Mouse (Mus musculus) limb, embryonic 14.5 days (tissue): Measurements from ENCODE around the gene Gm45618. TPM values are rescaled to one million over a fixed set of nuclear protein-coding genes. Genes with fewer than 3 reads are reported as not detected.
A peak's percentile ranks its signal among the peaks of the same experiment; 100 is the strongest.

ENCODE experiments used
- ATAC-seq: fragments of 200-750 bp; cut with Nextera tagmentation; 2 replicates; pipeline ENCODE4 v1.8.0; 2017; ENCODE audit warnings: low read depth, moderate number of reproducible peaks, moderate TSS enrichment; ENCODE audit not compliant: low FRiP score
- DNase-seq: peaks from one replicate; pipeline ENCODE4 v3.0.0-alpha.2; 2015; ENCODE audit warnings: low spot score
- H3K27ac ChIP-seq: fragments of 300-500 bp; sonication (generic); replicated peaks from 2 replicates; pipeline ENCODE4 v1.5.1; 2014; ENCODE audit warnings: low read depth, mild to moderate bottlenecking, low read length, moderate library complexity, mixed read lengths
- H3K27me3 ChIP-seq: fragments of 300-500 bp; sonication (generic); 2 replicates; pipeline ENCODE4 v1.6.1; 2014; ENCODE audit warnings: low read length, mixed read lengths; ENCODE audit not compliant: control insufficient read depth, insufficient read depth
- H3K36me3 ChIP-seq: fragments of 300-500 bp; sonication (generic); 2 replicates; pipeline ENCODE4 v1.6.1; 2014; ENCODE audit warnings: mild to moderate bottlenecking, low read length, moderate library complexity, mixed read lengths; ENCODE audit not compliant: control insufficient read depth, insufficient read depth
- H3K4me1 ChIP-seq: fragments of 300-500 bp; sonication (generic); 2 replicates; pipeline ENCODE4 v1.6.1; 2014; ENCODE audit warnings: antibody characterized with exemption, low read length, mixed read lengths; ENCODE audit not compliant: control insufficient read depth, insufficient read depth
- H3K4me2 ChIP-seq: fragments of 300-500 bp; sonication (generic); replicated peaks from 2 replicates; pipeline ENCODE4 v1.6.1; 2014; ENCODE audit warnings: low read depth, mild to moderate bottlenecking, low read length, moderate library complexity; ENCODE audit not compliant: severe bottlenecking
- H3K4me3 ChIP-seq: fragments of 300-500 bp; sonication (generic); replicated peaks from 2 replicates; pipeline ENCODE4 v1.5.1; 2014; ENCODE audit warnings: low read length
- H3K9ac ChIP-seq: fragments of 300-500 bp; sonication (generic); 2 replicates; pipeline ENCODE4 v1.6.1; 2014; ENCODE audit warnings: mild to moderate bottlenecking, low read depth, low read length, moderate library complexity; ENCODE audit not compliant: severe bottlenecking
- H3K9me3 ChIP-seq: fragments of 300-500 bp; sonication (generic); 2 replicates; pipeline ENCODE4 v1.6.1; 2016; ENCODE audit warnings: low read length; ENCODE audit not compliant: control insufficient read depth
- POLR2A ChIP-seq: fragments of 200-500 bp; IDR thresholded peaks from 2 replicates; pipeline ENCODE4 v1.8.0; 2012; ENCODE audit warnings: inconsistent platforms, mild to moderate bottlenecking, moderate library complexity, borderline replicate concordance; ENCODE audit not compliant: insufficient read depth, insufficient read length; ENCODE audit errors: extremely low read depth
- WGBS: fragments of 180-500 bp; shearing (Covaris S2); extraction: QIAGEN DNeasy Blood & Tissue Kit; methylation state at CpG from one replicate; pipeline ENCODE4 v1.1.7; 2014; 5-methylcytosine and 5-hydroxymethylcytosine counted together
- polyA plus RNA-seq, 2 experiments: library from polyadenylated mRNA; depleted of rRNA in 1 of 2; stranded (reverse) in 1 of 2; unstranded in 1 of 2; fragments of >200 nt; fragmentation: Nextera tagmentation in 1 of 2; extraction: Ambion mirVana in 1 of 2; gene quantifications; 2 replicates each; pipeline versions ENCODE4 v1.2.1 to v1.2.3; 2012 to 2014

The Gm45618 gene
- polyA plus RNA-seq, 2 experiments: not detected

DNA sequence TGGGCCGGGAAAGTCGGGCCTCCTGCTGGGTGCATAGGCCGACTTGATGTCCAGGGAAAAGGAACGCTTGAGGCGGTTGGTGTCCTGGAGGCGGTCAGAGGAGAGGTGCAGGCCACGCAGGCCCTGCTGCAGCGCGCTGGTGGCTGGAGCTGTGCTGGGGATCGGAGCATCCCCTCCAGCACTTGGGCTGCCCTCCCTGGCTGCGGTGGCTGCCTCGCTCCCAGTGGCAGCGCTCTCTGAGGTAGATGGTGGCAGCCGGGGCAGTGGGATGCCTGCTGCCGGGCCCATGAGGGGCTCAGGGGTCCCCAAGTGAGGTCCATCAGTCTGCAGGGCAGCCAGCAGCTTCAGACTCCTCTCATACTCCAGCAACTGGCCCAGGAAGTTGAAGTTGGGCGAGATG, 37.9 kb downstream of the Gm45618 start:
- WGBS: 19% methylated on average over 6 of the region's 16 CpGs
- DNase-seq: no peak
- H3K36me3 ChIP-seq: peaks cover 4% of the 10 kb centered on the region; the same call in 1 of the 2 replicates
- H3K27ac ChIP-seq: no peak overlapping the region
- H3K4me1 ChIP-seq: peaks cover 10% of the 10 kb centered on the region
- H3K9ac ChIP-seq: peak overlapping the region; percentile 44; the same call in 1 of the 2 replicates
- H3K4me2 ChIP-seq: peak overlapping the region; percentile 49
- no peaks in the 10 kb centered on the region for H3K9me3 ChIP-seq
- H3K4me3 ChIP-seq: peak overlapping the region; percentile 31
- H3K27me3 ChIP-seq: peaks cover 57% of the 10 kb centered on the region
- no peak for ATAC-seq
- TF ChIP-seq POLR2A: no peak

DNA sequence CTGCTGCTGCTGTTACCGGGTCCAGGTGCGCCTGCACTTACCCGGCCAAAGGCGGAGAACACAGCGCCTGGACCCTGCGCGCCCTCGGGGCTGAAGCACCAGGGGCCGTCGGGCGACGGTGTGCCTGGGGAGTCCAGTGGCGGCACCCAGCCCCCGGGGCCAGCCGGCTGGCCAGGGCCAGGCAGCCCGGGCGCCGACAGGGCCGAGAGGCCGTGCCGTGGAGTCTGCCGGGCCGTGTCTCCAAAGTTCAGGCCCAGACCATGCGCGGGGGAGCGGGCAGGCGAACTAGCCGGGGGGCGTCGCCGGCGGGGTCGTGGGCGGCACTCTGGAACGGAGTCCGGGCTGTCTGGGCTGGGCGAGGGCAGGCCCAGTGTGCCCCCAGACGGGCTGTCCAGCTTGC, 38.4 kb downstream of the Gm45618 start:
- ATAC-seq: no peak
- no peak for TF ChIP-seq POLR2A
- WGBS: 10% methylated on average over 22 of the region's 38 CpGs

DNA sequence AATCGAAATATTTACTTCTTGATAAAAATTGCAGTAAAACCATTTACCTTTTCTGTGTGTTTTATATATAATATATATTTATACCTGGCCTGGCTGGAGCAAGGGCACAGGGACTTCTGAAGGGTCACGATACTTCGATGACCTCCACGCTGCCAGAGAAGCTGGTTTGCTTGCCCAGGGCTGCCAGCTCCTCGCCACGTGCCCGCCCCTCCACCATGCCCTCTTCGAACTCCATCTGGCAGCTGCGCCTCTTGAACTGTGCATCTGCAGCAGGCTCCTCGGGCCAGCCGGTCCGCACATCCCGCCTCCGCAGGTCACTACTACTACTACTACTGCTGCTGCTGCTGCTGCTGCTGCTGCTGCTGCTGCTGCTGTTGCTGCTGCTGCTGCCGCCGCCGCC, 38.8 kb downstream of the Gm45618 start:
- H3K4me1 ChIP-seq: peaks cover 10% of the 10 kb centered on the region
- H3K4me2 ChIP-seq: peak overlapping the region; percentile 49
- ATAC-seq: no peak
- DNase-seq: no peak
- H3K4me3 ChIP-seq: peak overlapping the region; percentile 31
- H3K9ac ChIP-seq: peak overlapping the region; percentile 44; the same call in 1 of the 2 replicates
- no peak overlapping the region for H3K27ac ChIP-seq
- TF ChIP-seq POLR2A: no peak
- H3K27me3 ChIP-seq: peaks cover 57% of the 10 kb centered on the region
- peaks cover 4% of the 10 kb centered on the region; the same call in 1 of the 2 replicates for H3K36me3 ChIP-seq
- H3K9me3 ChIP-seq: no peaks in the 10 kb centered on the region
- WGBS: 23% methylated on average over 14 of the region's 17 CpGs

More for the DNA sequence above, 38.4 kb downstream of the Gm45618 start:
- peaks cover 4% of the 10 kb centered on the region; the same call in 1 of the 2 replicates for H3K36me3 ChIP-seq
- no peak for DNase-seq
- H3K4me1 ChIP-seq: peaks cover 10% of the 10 kb centered on the region
- no peak overlapping the region for H3K27ac ChIP-seq
- peak overlapping the region; percentile 49 for H3K4me2 ChIP-seq
- H3K9ac ChIP-seq: peak overlapping the region; percentile 44
- no peaks in the 10 kb centered on the region for H3K9me3 ChIP-seq
- H3K27me3 ChIP-seq: peaks cover 57% of the 10 kb centered on the region
- H3K4me3 ChIP-seq: peak overlapping the region; percentile 31

DNA sequence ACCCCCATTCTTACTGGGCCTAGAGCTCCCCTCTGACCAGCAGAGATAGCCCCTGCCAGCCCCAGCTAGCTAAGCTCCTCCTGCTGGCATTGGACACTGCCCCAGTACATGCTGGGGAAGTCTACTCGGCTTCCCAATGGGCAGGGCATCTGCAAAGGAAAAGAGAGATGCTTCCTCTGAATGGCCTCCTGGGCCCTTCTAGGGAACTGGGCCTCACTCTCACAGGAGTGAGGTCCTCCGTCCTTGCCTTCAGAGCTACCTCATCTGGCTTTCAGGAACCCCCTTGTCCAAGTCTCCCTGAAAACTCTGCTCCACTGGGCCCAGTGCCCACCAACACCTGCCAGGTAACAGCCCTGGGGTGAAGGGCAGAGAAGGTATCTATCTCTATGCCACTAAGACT, 39.7 kb downstream of the Gm45618 start:
- Histone ChIP-seq H3K27me3 (peaks cover 57% of the 10 kb centered on the region), H3K4me2 (no peak overlapping the region), H3K27ac (no peak overlapping the region), H3K9ac (no peak overlapping the region), H3K4me3 (no peak overlapping the region), H3K36me3 (peaks cover 4% of the 10 kb centered on the region; the same call in 1 of the 2 replicates), H3K9me3 (no peaks in the 10 kb centered on the region), H3K4me1 (peaks cover 10% of the 10 kb centered on the region)
- DNase-seq (no peak), ATAC-seq (no peak)
- no peak for TF ChIP-seq POLR2A
- WGBS: 52% methylated on average over 2 of the region's 2 CpGs

DNA sequence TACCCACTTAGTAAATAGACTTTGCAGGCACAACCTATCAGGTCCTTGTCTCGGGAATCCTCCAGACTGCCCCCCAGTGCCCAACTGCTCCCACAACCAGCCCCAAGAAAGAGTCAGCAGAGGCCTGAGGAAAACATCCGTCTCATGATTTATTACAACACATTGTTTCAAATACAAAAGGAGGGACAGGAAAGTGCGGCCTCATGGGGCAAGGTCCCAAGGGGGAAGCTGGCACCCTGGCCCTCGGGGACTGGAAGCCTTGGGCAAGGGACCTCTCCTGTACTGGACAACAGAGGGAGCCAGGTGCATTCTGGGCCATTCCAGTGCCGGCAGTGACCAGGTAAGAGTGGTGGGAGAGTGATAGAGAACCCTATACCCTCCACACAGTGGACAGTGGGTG, 41.2 kb downstream of the Gm45618 start:
- no peak for DNase-seq
- no peak overlapping the region for H3K4me3 ChIP-seq
- no peak overlapping the region for H3K4me2 ChIP-seq
- peaks cover 4% of the 10 kb centered on the region; the same call in 1 of the 2 replicates for H3K36me3 ChIP-seq
- peaks cover 7% of the 10 kb centered on the region for H3K4me1 ChIP-seq
- H3K9ac ChIP-seq: no peak overlapping the region
- H3K9me3 ChIP-seq: no peaks in the 10 kb centered on the region
- peaks cover 48% of the 10 kb centered on the region for H3K27me3 ChIP-seq
- 59% methylated on average over 5 of the region's 5 CpGs for WGBS
- H3K27ac ChIP-seq: no peak overlapping the region
- TF ChIP-seq POLR2A: no peak
- ATAC-seq: no peak

DNA sequence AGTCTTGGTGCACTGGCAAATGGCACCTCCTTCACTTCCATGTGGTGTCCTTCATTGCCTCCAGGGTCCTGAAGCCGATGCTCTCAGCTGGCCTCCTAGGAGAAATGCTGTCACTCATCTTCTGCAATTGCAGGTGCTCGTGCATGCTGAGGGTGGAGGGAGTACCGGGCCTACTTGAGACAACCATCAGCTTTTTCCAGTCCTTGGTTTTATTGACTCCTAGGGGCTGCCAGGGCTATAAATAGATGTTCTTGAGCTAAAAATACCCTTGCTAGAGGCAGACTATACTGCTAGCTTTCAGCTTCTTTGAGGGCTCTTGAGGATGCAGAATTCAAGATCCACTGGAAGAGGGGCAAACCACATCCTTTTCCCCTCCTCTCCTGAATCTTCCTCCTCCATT, 43.4 kb downstream of the Gm45618 start:
- no peak for ATAC-seq
- Histone ChIP-seq H3K27me3 (peaks cover 26% of the 10 kb centered on the region), H3K36me3 (peaks cover under 1% of the 10 kb centered on the region; the same call in 1 of the 2 replicates), H3K4me3 (no peak overlapping the region), H3K4me1 (no peaks in the 10 kb centered on the region; the same call in 1 of the 2 replicates), H3K27ac (no peak overlapping the region), H3K4me2 (no peak overlapping the region), H3K9ac (no peak overlapping the region), H3K9me3 (no peaks in the 10 kb centered on the region)
- TF ChIP-seq POLR2A: no peak
- DNase-seq: no peak
- WGBS: 69% methylated on average over 3 of the region's 3 CpGs
